Mouse (Mus musculus) heart, embryonic 15.5 days (tissue): ENCODE results near the gene Tvp23b. TPM values are rescaled to one million over a fixed set of nuclear protein-coding genes. Genes with fewer than 3 reads are reported as not detected.

Experiments
- ATAC-seq: fragments of 200-750 bp; cut with Nextera tagmentation; replicated peaks from 2 replicates; pipeline ENCODE4 v1.8.0; 2017; ENCODE audit warnings: low read depth, moderate TSS enrichment; ENCODE audit not compliant: insufficient number of reproducible peaks, insufficient read depth, low FRiP score
- H3K27ac ChIP-seq: fragments of 300-500 bp; sonication (generic); 2 replicates; pipeline ENCODE4 v1.5.1; 2015; ENCODE audit warnings: mild to moderate bottlenecking, inconsistent platforms
- H3K27me3 ChIP-seq: fragments of 300-500 bp; sonication (generic); 2 replicates; pipeline ENCODE4 v1.6.1; 2015; ENCODE audit warnings: inconsistent platforms
- H3K36me3 ChIP-seq: fragments of 300-500 bp; sonication (generic); 2 replicates; pipeline ENCODE4 v1.6.1; 2015; ENCODE audit warnings: mild to moderate bottlenecking, inconsistent platforms
- H3K4me1 ChIP-seq: fragments of 300-500 bp; sonication (generic); replicated peaks from 2 replicates; pipeline ENCODE4 v1.6.1; 2015; ENCODE audit warnings: inconsistent platforms
- H3K4me2 ChIP-seq: fragments of 300-500 bp; sonication (generic); 2 replicates; pipeline ENCODE4 v1.6.1; 2015; ENCODE audit warnings: inconsistent platforms, mild to moderate bottlenecking, moderate library complexity
- H3K4me3 ChIP-seq: fragments of 300-500 bp; sonication (generic); 2 replicates; pipeline ENCODE4 v1.5.1; 2015; ENCODE audit warnings: mild to moderate bottlenecking, inconsistent platforms
- H3K9ac ChIP-seq: fragments of 300-500 bp; sonication (generic); 2 replicates; pipeline ENCODE4 v1.6.1; 2015; ENCODE audit warnings: mild to moderate bottlenecking, inconsistent platforms
- H3K9me3 ChIP-seq: fragments of 300-500 bp; sonication (generic); replicated peaks from 2 replicates; pipeline ENCODE4 v1.6.1; 2016; ENCODE audit warnings: inconsistent platforms
- WGBS: fragments of 180-500 bp; shearing (Covaris S2); methylation state at CpG from one replicate; pipeline ENCODE4 v1.1.7; 2015; ENCODE audit warnings: mixed read lengths; 5-methylcytosine and 5-hydroxymethylcytosine counted together
- polyA plus RNA-seq: library from polyadenylated mRNA; unstranded; fragments of >200 nt; fragmentation: Nextera tagmentation; extraction: Ambion mirVana; gene quantifications from 2 replicates; pipeline ENCODE4 v1.2.1, GENCODE M21; 2015

The Tvp23b gene
- polyA plus RNA-seq, 1 experiment from 2014 or later, result 45.8 TPM

GRCm38 (mm10) chr11:62901699-62902323 lies 22.6 kb downstream of the Tvp23b start:
- Histone ChIP-seq H3K4me1 (peaks cover 3% of the 10 kb centered on the region; the same call in 1 of the 2 replicates), H3K27me3 (no peaks in the 10 kb centered on the region), H3K27ac (no peak overlapping the region), H3K4me3 (no peak overlapping the region), H3K36me3 (no peaks in the 10 kb centered on the region), H3K9ac (no peak overlapping the region), H3K4me2 (no peak overlapping the region), H3K9me3 (no peaks in the 10 kb centered on the region)
- WGBS, result 24% methylated on average over 12 of the region's 12 CpGs
- no peak for ATAC-seq

GRCm38 (mm10) chr11:62903871-62904495 lies 24.7 kb downstream of the Tvp23b start:
- no peak overlapping the region for H3K4me2 ChIP-seq
- no peaks in the 10 kb centered on the region for H3K9me3 ChIP-seq
- H3K4me3 ChIP-seq, result no peak overlapping the region
- WGBS, result 67% methylated on average over 6 of the region's 6 CpGs
- no peak overlapping the region for H3K27ac ChIP-seq
- no peaks in the 10 kb centered on the region for H3K36me3 ChIP-seq
- peaks cover 3% of the 10 kb centered on the region; the same call in 1 of the 2 replicates for H3K4me1 ChIP-seq
- ATAC-seq, result no peak
- no peaks in the 10 kb centered on the region for H3K27me3 ChIP-seq
- no peak overlapping the region for H3K9ac ChIP-seq

GRCm38 (mm10) chr11:62909720-62910306 lies 30.6 kb downstream of the Tvp23b start:
- Histone ChIP-seq H3K27me3 (no peaks in the 10 kb centered on the region), H3K9ac (no peak overlapping the region), H3K4me1 (peaks cover 4% of the 10 kb centered on the region; the same call in 1 of the 2 replicates), H3K9me3 (no peaks in the 10 kb centered on the region), H3K4me2 (no peak overlapping the region), H3K36me3 (no peaks in the 10 kb centered on the region), H3K4me3 (no peak overlapping the region), H3K27ac (no peak overlapping the region)
- 62% methylated on average over 3 of the region's 3 CpGs for WGBS
- no peak for ATAC-seq

- peaks cover 4% of the 10 kb centered on the region; the same call in 1 of the 2 replicates for H3K4me1 ChIP-seq
- H3K9ac ChIP-seq, result no peak overlapping the region
- ATAC-seq, result peak; percentile 39; the same call in 1 of the 2 replicates
- WGBS, result 47% methylated on average over 8 of the region's 8 CpGs
- H3K27me3 ChIP-seq, result no peaks in the 10 kb centered on the region
- no peak overlapping the region for H3K4me3 ChIP-seq
- no peak overlapping the region for H3K4me2 ChIP-seq
- no peaks in the 10 kb centered on the region for H3K9me3 ChIP-seq
- peak overlapping the region; percentile 60 for H3K27ac ChIP-seq
- H3K36me3 ChIP-seq, result no peaks in the 10 kb centered on the region
These were observed 32.1 kb downstream of the Tvp23b start for GRCm38 (mm10) chr11:62911362-62911761.

- H3K4me1 ChIP-seq, result peaks cover 4% of the 10 kb centered on the region; the same call in 1 of the 2 replicates
- no peaks in the 10 kb centered on the region for H3K27me3 ChIP-seq
- no peak for ATAC-seq
- no peaks in the 10 kb centered on the region for H3K36me3 ChIP-seq
- H3K27ac ChIP-seq, result no peak overlapping the region
- 82% methylated on average over 2 of the region's 2 CpGs for WGBS
- no peak overlapping the region for H3K4me3 ChIP-seq
- no peak overlapping the region for H3K4me2 ChIP-seq
- H3K9ac ChIP-seq, result no peak overlapping the region
- H3K9me3 ChIP-seq, result no peaks in the 10 kb centered on the region
These were observed 33.9 kb downstream of the Tvp23b start for GRCm38 (mm10) chr11:62913141-62913540.

- H3K9me3 ChIP-seq, result no peaks in the 10 kb centered on the region
- H3K4me2 ChIP-seq, result no peak overlapping the region
- H3K27ac ChIP-seq, result no peak overlapping the region
- H3K36me3 ChIP-seq, result no peaks in the 10 kb centered on the region
- H3K27me3 ChIP-seq, result no peaks in the 10 kb centered on the region
- H3K4me3 ChIP-seq, result no peak overlapping the region
- peaks cover 4% of the 10 kb centered on the region; the same call in 1 of the 2 replicates for H3K4me1 ChIP-seq
- ATAC-seq, result no peak
- WGBS, result 56% methylated on average over 6 of the region's 6 CpGs
- H3K9ac ChIP-seq, result no peak overlapping the region
These were observed 35.3 kb downstream of the Tvp23b start for GRCm38 (mm10) chr11:62914532-62914931.

- no peaks in the 10 kb centered on the region for H3K36me3 ChIP-seq
- H3K4me1 ChIP-seq, result peaks cover 4% of the 10 kb centered on the region; the same call in 1 of the 2 replicates
- no peak overlapping the region for H3K4me3 ChIP-seq
- ATAC-seq, result no peak
- H3K9me3 ChIP-seq, result no peaks in the 10 kb centered on the region
- no peaks in the 10 kb centered on the region for H3K27me3 ChIP-seq
- no peak overlapping the region for H3K27ac ChIP-seq
- WGBS, result 75% methylated on average over 2 of the region's 2 CpGs
- H3K9ac ChIP-seq, result no peak overlapping the region
- no peak overlapping the region for H3K4me2 ChIP-seq
These were observed 36.2 kb downstream of the Tvp23b start for GRCm38 (mm10) chr11:62915486-62915885.

GRCm38 (mm10) chr11:62916765-62917164 lies 37.5 kb downstream of the Tvp23b start:
- ATAC-seq, result no peak
- H3K4me1 ChIP-seq, result peaks cover 6% of the 10 kb centered on the region
- H3K4me3 ChIP-seq, result no peak overlapping the region
- no peaks in the 10 kb centered on the region for H3K36me3 ChIP-seq
- no peak overlapping the region for H3K27ac ChIP-seq
- WGBS, result 17% methylated on average over 2 of the region's 2 CpGs
- no peaks in the 10 kb centered on the region for H3K9me3 ChIP-seq
- no peaks in the 10 kb centered on the region for H3K27me3 ChIP-seq
- H3K9ac ChIP-seq, result no peak overlapping the region
- no peak overlapping the region for H3K4me2 ChIP-seq

- WGBS, result 58% methylated on average over 6 of the region's 6 CpGs
- Histone ChIP-seq H3K36me3 (no peaks in the 10 kb centered on the region), H3K27me3 (no peaks in the 10 kb centered on the region), H3K4me3 (no peak overlapping the region), H3K27ac (peak overlapping the region; percentile 65), H3K9me3 (no peaks in the 10 kb centered on the region), H3K4me2 (no peak overlapping the region; the same call in 1 of the 2 replicates), H3K4me1 (peaks cover 12% of the 10 kb centered on the region), H3K9ac (no peak overlapping the region)
- no peak for ATAC-seq
These were observed 40.9 kb downstream of the Tvp23b start for GRCm38 (mm10) chr11:62919946-62920742.

GRCm38 (mm10) chr11:62920743-62921050 lies 41.4 kb downstream of the Tvp23b start:
- no peak overlapping the region for H3K9ac ChIP-seq
- H3K4me3 ChIP-seq, result peak overlapping the region; percentile 39
- no peaks in the 10 kb centered on the region for H3K27me3 ChIP-seq
- H3K9me3 ChIP-seq, result no peaks in the 10 kb centered on the region
- peaks cover 12% of the 10 kb centered on the region for H3K4me1 ChIP-seq
- WGBS, result 15% methylated on average over 6 of the region's 6 CpGs
- H3K4me2 ChIP-seq, result peak overlapping the region; percentile 67
- H3K27ac ChIP-seq, result peak overlapping the region; percentile 65; the same call in 1 of the 2 replicates
- no peaks in the 10 kb centered on the region for H3K36me3 ChIP-seq
- no peak for ATAC-seq
